Mouse (Mus musculus): ENCODE results near the gene Zscan18.

DNA sequence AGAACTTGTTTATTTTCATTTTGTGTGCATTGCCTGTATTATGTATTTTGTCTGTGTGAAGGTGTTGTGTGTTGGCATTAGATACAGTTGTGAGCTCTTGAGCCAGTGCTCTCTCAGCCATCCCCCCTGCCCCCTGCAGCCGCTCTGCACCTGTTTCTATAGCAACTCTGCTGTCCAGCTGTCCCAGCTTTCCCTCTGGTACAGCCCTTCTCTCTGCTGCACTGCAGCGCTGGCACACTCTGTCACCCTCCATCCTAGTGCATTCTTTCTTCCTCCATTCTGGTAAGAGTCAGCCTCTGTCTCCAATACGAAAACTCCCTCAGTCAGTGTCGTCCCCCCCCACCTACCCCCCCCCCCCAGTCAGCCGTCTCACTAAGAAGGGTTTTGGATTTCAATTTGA lies 15.4 kb downstream of the Zscan18 start:
- no peak for TF ChIP-seq POLR2A (IDR thresholded peaks at IDR 0.05; ENCODE audit: insufficient read length, low read depth)
- TF ChIP-seq TCF12 (IDR thresholded peaks at IDR 0.05; ENCODE audit: insufficient read depth, poor library complexity, severe bottlenecking) = no peak
- TF ChIP-seq E2F4 (IDR thresholded peaks at IDR 0.05; ENCODE audit: insufficient read depth) = no peak
- TF ChIP-seq MAX (IDR thresholded peaks at IDR 0.05; ENCODE audit: low read depth) = no peak
- TF ChIP-seq MYOG (IDR thresholded peaks at IDR 0.05; ENCODE audit: control insufficient read depth in 1 of 3, insufficient read depth in 1 of 3, insufficient read length in 2 of 3, low read depth in 2 of 3) = peak in 1 of 3 experiments; percentile 36
- TF ChIP-seq CEBPB (IDR thresholded peaks at IDR 0.05; ENCODE audit: insufficient read depth, poor library complexity, severe bottlenecking) = no peak
- no peak for TF ChIP-seq POLR2AphosphoS2 (IDR thresholded peaks at IDR 0.05; ENCODE audit: insufficient read length, low read depth)
